Mouse (Mus musculus) E14TG2a.4 (cell line): ENCODE data around the gene Pcyt2.

Experiments
- CTCF ChIP-seq: conservative IDR thresholded peaks from 2 replicates; pipeline ENCODE4 v1.5.1; 2014; ENCODE audit warnings: low read length
- POU5F1 ChIP-seq: IDR thresholded peaks from 2 replicates; pipeline ENCODE4 v1.6.1; 2014; ENCODE audit warnings: low read length, borderline replicate concordance

GRCm38 (mm10) chr11:120571754-120572416, 45.9 kb downstream of the Pcyt2 start:
- TF ChIP-seq CTCF (no peak), POU5F1 (no peak)
